In the genomic region with DNA sequence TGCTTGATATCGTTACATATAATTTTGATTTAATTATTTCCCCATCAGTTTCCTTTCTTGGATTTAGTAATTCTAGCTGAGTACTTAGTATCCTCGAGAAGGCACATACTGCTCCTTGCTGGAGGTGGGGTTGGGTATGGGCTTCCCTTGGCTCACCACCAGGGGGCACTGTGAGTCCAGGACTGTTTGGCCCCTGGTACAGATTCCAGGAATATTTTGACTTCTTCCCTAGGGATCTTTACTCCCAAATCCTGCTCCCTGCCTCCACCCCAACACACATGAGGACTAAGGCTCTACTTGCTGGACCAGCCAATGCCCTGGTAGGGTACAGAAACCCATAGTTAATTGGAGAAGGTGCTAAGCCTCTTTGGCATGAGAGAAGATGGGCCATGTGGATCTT, we compare ENCODE assay signal across 8 mouse cellular contexts. TPM values are rescaled to one million over a fixed set of nuclear protein-coding genes. Genes with fewer than 3 reads are reported as not detected.
DNase-seq lines count a peak whose midpoint lies in the region; ATAC-seq and TF ChIP-seq lines count a peak whose summit lies in the region.

No protein-coding gene starts in this region.

- no peak overlapping the region for H3K4me3 ChIP-seq in CH12.LX (replicated peaks in 1 of 3; ENCODE audit: low read depth in 2 of 3, low read length in 2 of 3, poor library complexity in 1 of 3)
- no peak overlapping the region for H3K4me3 ChIP-seq in embryonic facial prominence, embryonic 14.5 days (ENCODE audit: low read depth, low read length)
- H3K4me3 ChIP-seq in liver, embryonic 14.5 days (ENCODE audit: insufficient read depth in 1 of 2, low read depth in 2 of 2, low read length in 2 of 2), result no peak overlapping the region
- no peak overlapping the region for H3K4me3 ChIP-seq in olfactory bulb, adult 2 months (ENCODE audit: insufficient read depth, low read depth, low read length)

- 11% methylated on average over 2 of the region's 2 CpGs for WGBS in embryonic facial prominence, embryonic 14.5 days
- 7% methylated on average over 2 of the region's 2 CpGs for WGBS in liver, embryonic 14.5 days (ENCODE audit: insufficient replicate concordance)
- 12% methylated on average over 2 of the region's 2 CpGs for WGBS in olfactory bulb, adult 2 months

- no peak for TF ChIP-seq POLR2A in CH12.LX (IDR thresholded peaks at IDR 0.05; ENCODE audit: low read depth, low read length)
- TF ChIP-seq POLR2A in olfactory bulb, adult 2 months (IDR thresholded peaks at IDR 0.05; ENCODE audit: insufficient read depth, low read depth, low read length), result no peak

- no peak overlapping the region for H3K9ac ChIP-seq in CH12.LX (ENCODE audit: insufficient read depth, low read depth)
- no peak overlapping the region for H3K9ac ChIP-seq in embryonic facial prominence, embryonic 14.5 days (ENCODE audit: low read depth, low read length)
- no peak overlapping the region for H3K9ac ChIP-seq in liver, embryonic 14.5 days (replicated peaks)

- H3K79me2 ChIP-seq in CH12.LX (replicated peaks; ENCODE audit: control insufficient read depth, extremely low read depth, insufficient read depth, poor library complexity, severe bottlenecking), result no peaks in the 10 kb centered on the region

- no peak overlapping the region for H3K27ac ChIP-seq in CH12.LX (ENCODE audit: insufficient read depth, low read depth)
- H3K27ac ChIP-seq in embryonic facial prominence, embryonic 14.5 days (replicated peaks; ENCODE audit: low read depth, low read length), result no peak overlapping the region
- no peak overlapping the region for H3K27ac ChIP-seq in liver, embryonic 14.5 days
- no peak overlapping the region for H3K27ac ChIP-seq in olfactory bulb, adult 2 months (ENCODE audit: insufficient read depth, low read depth, low read length)

- TF ChIP-seq EP300 in CH12.LX (IDR thresholded peaks at IDR 0.05; ENCODE audit: low read length), result no peak
- no peak for TF ChIP-seq EP300 in liver, embryonic 14.5 days (IDR thresholded peaks at IDR 0.05; ENCODE audit: low read depth)

- no peaks in the 10 kb centered on the region for H3K4me1 ChIP-seq in CH12.LX (ENCODE audit: control insufficient read depth in 1 of 2, insufficient read depth in 2 of 2)
- no peaks in the 10 kb centered on the region for H3K4me1 ChIP-seq in embryonic facial prominence, embryonic 14.5 days (ENCODE audit: control insufficient read depth, insufficient read depth, low read length)
- H3K4me1 ChIP-seq in liver, embryonic 14.5 days (replicated peaks; ENCODE audit: control insufficient read depth in 2 of 2, insufficient read depth in 2 of 2, low read length in 1 of 2), result 0 out of 4 replicates have a peak, but pooled peaks cover 0 to 2% of the 10 kb centered on the region in 2 experiments
- no peaks in the 10 kb centered on the region for H3K4me1 ChIP-seq in olfactory bulb, adult 2 months (ENCODE audit: control insufficient read depth, insufficient read depth, low read length)

- no peaks in the 10 kb centered on the region for H3K27me3 ChIP-seq in CH12.LX (replicated peaks)
- H3K27me3 ChIP-seq in embryonic facial prominence, embryonic 14.5 days (replicated peaks; ENCODE audit: control insufficient read depth, insufficient read depth, low read length), result no peaks in the 10 kb centered on the region
- H3K27me3 ChIP-seq in liver, embryonic 14.5 days (ENCODE audit: control insufficient read depth, insufficient read depth, low read length), result no peaks in the 10 kb centered on the region

- peak; percentile 88 to 96 for TF ChIP-seq CTCF in CH12.LX (conservative IDR thresholded peaks at IDR 0.05 in 1 of 2, IDR thresholded peaks at IDR 0.05 in 1 of 2; ENCODE audit: low read depth in 2 of 2, low read length in 2 of 2)
- peak; percentile 86 for TF ChIP-seq CTCF in liver, embryonic 14.5 days (IDR thresholded peaks at IDR 0.05; ENCODE audit: low read depth)
- peak; percentile 62 for TF ChIP-seq CTCF in olfactory bulb, adult 2 months (IDR thresholded peaks at IDR 0.05; ENCODE audit: insufficient read depth, low read depth, low read length)

- DNase-seq in CH12.LX (ENCODE audit: extremely low read depth), result peak; percentile 57
- peak; percentile 85 to 87 for DNase-seq in adrenal gland, postnatal 36 days
- peak; percentile 58 for DNase-seq in embryonic facial prominence, embryonic 14.5 days (ENCODE audit: low spot score)
- peak; percentile 34 to 55 for DNase-seq in heart, adult 9 months (ENCODE audit: low spot score in 2 of 2)
- DNase-seq in kidney, postnatal 36 days, result peak; percentile 76 to 86
- DNase-seq in liver, embryonic 14.5 days (ENCODE audit: low read depth in 3 of 3, low spot score in 3 of 3), result no peak
- DNase-seq in thymus, postnatal 25 days, result peak; percentile 37

- H3K36me3 ChIP-seq in CH12.LX (replicated peaks in 1 of 2; ENCODE audit: control insufficient read depth in 1 of 2, insufficient read depth in 1 of 2, low read length in 1 of 2), result no peaks in the 10 kb centered on the region
- H3K36me3 ChIP-seq in embryonic facial prominence, embryonic 14.5 days (ENCODE audit: control insufficient read depth, insufficient read depth, low read length), result no peaks in the 10 kb centered on the region
- H3K36me3 ChIP-seq in liver, embryonic 14.5 days (replicated peaks; ENCODE audit: control insufficient read depth, insufficient read depth, low read depth), result no peaks in the 10 kb centered on the region

- dilution Hi-C loops in CH12.LX (cut with MboI; ENCODE audit: extremely low pct_ligation_motif_present, extremely low pct_unique_long_range_greater_than_20kb, low sequenced_read_pairs), result no loop called here

- no peak overlapping the region for H3K4me2 ChIP-seq in CH12.LX (ENCODE audit: insufficient read depth, low read depth, poor library complexity, severe bottlenecking)
- no peak overlapping the region for H3K4me2 ChIP-seq in embryonic facial prominence, embryonic 14.5 days (ENCODE audit: low read depth, low read length)
- H3K4me2 ChIP-seq in liver, embryonic 14.5 days (ENCODE audit: low read depth), result no peak overlapping the region

- TF ChIP-seq RAD21 in CH12.LX (IDR thresholded peaks at IDR 0.05; ENCODE audit: low read depth, low read length), result peak; percentile 86

- H3K9me3 ChIP-seq in CH12.LX (replicated peaks; ENCODE audit: low read length), result no peaks in the 10 kb centered on the region
- no peaks in the 10 kb centered on the region for H3K9me3 ChIP-seq in embryonic facial prominence, embryonic 14.5 days (ENCODE audit: control insufficient read depth, low read length)
- no peaks in the 10 kb centered on the region for H3K9me3 ChIP-seq in liver, embryonic 14.5 days (ENCODE audit: control insufficient read depth, low read length)

- in situ Hi-C loops in CH12.LX (cut with MboI; ENCODE audit: low pct_ligation_motif_present, low pct_unique_long_range_greater_than_20kb, low sequenced_read_pairs), result no loop called here

- ATAC-seq in embryonic facial prominence, embryonic 14.5 days (ENCODE audit: low read depth), result 0 out of 2 replicates have a peak, but pooled peaks have one; percentile 22
- ATAC-seq in liver, embryonic 14.5 days (ENCODE audit: insufficient read depth), result peak; percentile 35; the same call in 1 of the 2 replicates

TF ChIP-seq in CH12.LX, 34 proteins besides CTCF, POLR2A, EP300 and RAD21:
- TF ChIP-seq NRF1 (IDR thresholded peaks at IDR 0.05; ENCODE audit: low read depth, low read length), result no peak
- TF ChIP-seq SMC3 (IDR thresholded peaks at IDR 0.05; ENCODE audit: low read depth, low read length), result peak; percentile 85
TF ChIP-seq in CH12.LX: peak in this region for 1.

RNA-seq across cellular contexts. Expression of a gene that starts 36.0 kb away (rescaled TPM):
- 74.8 and 93.4 TPM in 2 replicates for total RNA-seq in CH12.LX (2012; rRNA removed)
- total RNA-seq in CH12.LX (2014; rRNA removed), result 138 and 159 TPM in 2 replicates
- 100 and 114 TPM in 2 replicates for polyA plus RNA-seq in CH12.LX (2012; ENCODE audit: insufficient read length, low read depth)
- 10 to 100 TPM; 60.6 to 66.6 TPM for total RNA-seq in adrenal gland, postnatal 36 days (2021)
- polyA plus RNA-seq in embryonic facial prominence, embryonic 14.5 days (2014; fragmentation: Nextera tagmentation; extraction: Ambion mirVana), result 63.9 and 64.4 TPM in 2 replicates
- 9.4 and 17.9 TPM in 2 replicates for polyA plus RNA-seq in liver, embryonic 14.5 days (2012; rRNA removed)
- 34.1 and 36.9 TPM in 2 replicates for polyA plus RNA-seq in liver, embryonic 14.5 days (2014; fragmentation: Nextera tagmentation; extraction: Ambion mirVana)
- polyA plus RNA-seq in olfactory bulb, adult 2 months (2012; ENCODE audit: insufficient read depth, insufficient read length, low replicate concordance, missing spikeins), result not detected in 2 replicates

Comparison
In these comparisons a context has a peak if more than half of its experiments do, and no peak if none do; other contexts are left out.
1. DNase-seq: peak in CH12.LX (single experiment), adrenal gland, postnatal 36 days (2 of 2), embryonic facial prominence, embryonic 14.5 days (single experiment), heart, adult 9 months (2 of 2), kidney, postnatal 36 days (2 of 2) and thymus, postnatal 25 days (single experiment); none in liver, embryonic 14.5 days (0 of 3).
2. RNA of a gene that starts 36.0 kb away (polyA plus RNA-seq): 100 to 114 TPM in CH12.LX, 63.9 to 64.4 TPM in embryonic facial prominence, embryonic 14.5 days and 9.4 to 36.9 TPM in liver, embryonic 14.5 days; not detected in olfactory bulb, adult 2 months; every median in the first group is over 10 times any median in the second.
3. Peak in every context shown above with its lines, with median percentiles within 50 percentile points of each other: CTCF ChIP-seq.